Mouse (Mus musculus) myocyte (in vitro differentiated cells): Measurements from ENCODE around the gene Adamts18. TPM values are rescaled to one million over a fixed set of nuclear protein-coding genes. Genes with fewer than 3 reads are reported as not detected.

Source experiments
- H3K27me3 ChIP-seq: one replicate; pipeline ENCODE4 v1.6.1; 2011; ENCODE audit not compliant: control insufficient read depth, insufficient read depth, insufficient read length
- H3K36me3 ChIP-seq: one replicate; pipeline ENCODE4 v1.6.1; 2011; ENCODE audit not compliant: control insufficient read depth, insufficient read depth
- H3K4me2 ChIP-seq: one replicate; pipeline ENCODE4 v1.6.1; 2011; ENCODE audit warnings: low read depth, control low read depth
- H3K4me3 ChIP-seq: one replicate; pipeline ENCODE4 v1.5.1; 2011; ENCODE audit warnings: mild to moderate bottlenecking, control low read depth, moderate library complexity
- H3K79me2 ChIP-seq: one replicate; pipeline ENCODE4 v1.6.1; 2011; ENCODE audit not compliant: control insufficient read depth, insufficient read depth
- H3ac ChIP-seq: one replicate; pipeline ENCODE4 v1.6.1; 2011; ENCODE audit not compliant: control insufficient read depth, insufficient read length
- CEBPB ChIP-seq: IDR thresholded peaks from 2 replicates; pipeline ENCODE4 v1.6.1; 2011; ENCODE audit warnings: mild to moderate bottlenecking, moderate library complexity; ENCODE audit not compliant: poor library complexity, insufficient read depth, severe bottlenecking
- E2F4 ChIP-seq: IDR thresholded peaks from one replicate; pipeline ENCODE4 v1.6.1; 2011; ENCODE audit warnings: mild to moderate bottlenecking, control low read depth, moderate library complexity; ENCODE audit not compliant: insufficient read depth
- MAX ChIP-seq: IDR thresholded peaks from one replicate; pipeline ENCODE4 v1.6.1; 2011; ENCODE audit warnings: low read depth, mild to moderate bottlenecking, control low read depth
- MYOD1 ChIP-seq, 3 experiments: IDR thresholded peaks; one replicate each; pipeline ENCODE4 v1.6.1; 2011; ENCODE audit warnings: control low read depth in 2 of 3, low read depth in 2 of 3, mild to moderate bottlenecking in 2 of 3, moderate library complexity in 1 of 3; ENCODE audit not compliant: insufficient read length in 2 of 3, control insufficient read depth in 1 of 3
- MYOG ChIP-seq, 3 experiments: IDR thresholded peaks; one replicate each; pipeline ENCODE4 v1.6.1; 2011; ENCODE audit warnings: control low read depth in 2 of 3, low read depth in 2 of 3, mild to moderate bottlenecking in 2 of 3; ENCODE audit not compliant: insufficient read length in 2 of 3, control insufficient read depth in 1 of 3, insufficient read depth in 1 of 3
- POLR2A ChIP-seq: IDR thresholded peaks from one replicate; pipeline ENCODE4 v1.6.1; 2011; ENCODE audit warnings: low read depth, mild to moderate bottlenecking, control low read depth, moderate library complexity; ENCODE audit not compliant: insufficient read length
- POLR2AphosphoS2 ChIP-seq: IDR thresholded peaks from one replicate; pipeline ENCODE4 v1.6.1; 2011; ENCODE audit warnings: low read depth, control low read depth; ENCODE audit not compliant: insufficient read length
- REST ChIP-seq: IDR thresholded peaks from one replicate; pipeline ENCODE4 v1.6.1; 2011; ENCODE audit warnings: mild to moderate bottlenecking, control low read depth, moderate library complexity; ENCODE audit not compliant: insufficient read depth, insufficient read length
- SRF ChIP-seq: IDR thresholded peaks from one replicate; pipeline ENCODE4 v1.6.1; 2011; ENCODE audit warnings: low read depth; ENCODE audit not compliant: control insufficient read depth, insufficient read length
- TCF12 ChIP-seq: IDR thresholded peaks from one replicate; pipeline ENCODE4 v1.6.1; 2011; ENCODE audit warnings: mild to moderate bottlenecking, control low read depth; ENCODE audit not compliant: poor library complexity, insufficient read depth, severe bottlenecking
- TCF3 ChIP-seq: IDR thresholded peaks from one replicate; pipeline ENCODE4 v1.6.1; 2011; ENCODE audit warnings: low read depth, control low read depth; ENCODE audit not compliant: insufficient read length
- USF1 ChIP-seq: IDR thresholded peaks from one replicate; pipeline ENCODE4 v1.6.1; 2011; ENCODE audit warnings: low read depth, mild to moderate bottlenecking, control low read depth, moderate library complexity
- polyA plus RNA-seq: library from polyadenylated mRNA; unstranded; fragments of >200 nt; fragmentation: generic; extraction: Trizol; gene quantifications from one replicate; pipeline ENCODE4 v1.2.1, GENCODE M21; 2012; ENCODE audit warnings: missing spikeins

The Adamts18 gene
- polyA plus RNA-seq, 1 experiment = not detected

DNA sequence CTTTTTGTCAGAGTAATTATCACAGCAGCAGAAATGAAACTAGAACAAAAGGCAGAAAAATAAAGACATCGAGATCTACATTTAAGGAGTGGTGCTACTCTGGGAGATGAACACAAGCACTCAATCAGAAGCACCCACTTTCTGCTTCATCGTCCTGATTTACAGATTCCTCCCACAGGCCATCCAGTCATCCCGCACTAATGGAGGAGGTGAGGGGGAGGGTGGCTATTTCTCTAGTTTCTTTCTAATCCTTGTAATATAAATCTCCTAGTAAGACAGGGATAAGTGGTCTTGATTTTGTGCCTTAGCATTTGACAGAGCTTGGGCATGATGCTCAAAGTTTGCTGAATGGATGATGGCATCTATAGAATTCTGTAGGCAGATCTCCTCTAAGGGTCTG lies 57.5 kb downstream of the Adamts18 start:
- no peaks in the 10 kb centered on the region for H3K27me3 ChIP-seq

DNA sequence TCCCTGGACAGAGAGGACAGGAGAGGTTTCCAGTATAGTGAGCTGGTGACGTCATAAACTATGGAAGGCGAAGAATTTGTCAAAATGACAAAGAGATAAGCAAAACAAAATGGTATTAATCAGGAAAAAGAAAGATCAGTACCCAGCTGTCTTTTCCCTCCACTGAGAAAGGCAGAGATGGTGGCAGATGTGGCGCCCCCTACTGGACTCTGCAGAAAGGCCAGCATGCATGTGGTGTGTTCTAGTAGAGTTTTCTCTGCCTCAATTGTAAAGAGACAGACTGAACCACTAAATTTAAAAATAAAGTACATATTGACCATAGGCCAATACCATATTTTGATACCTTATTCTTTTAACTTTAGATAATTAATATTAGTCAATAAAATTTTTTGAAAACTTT lies 64.8 kb downstream of the Adamts18 start:
- Histone ChIP-seq H3K4me3 (no peak overlapping the region), H3K27me3 (no peaks in the 10 kb centered on the region), H3ac (no peak overlapping the region), H3K36me3 (no peaks in the 10 kb centered on the region), H3K4me2 (no peak overlapping the region), H3K79me2 (no peaks in the 10 kb centered on the region)
- TF ChIP-seq CEBPB (no peak), SRF (no peak), POLR2AphosphoS2 (no peak), MYOG (IDR thresholded peaks at IDR 0.05; ENCODE audit: control insufficient read depth in 1 of 3, insufficient read depth in 1 of 3, insufficient read length in 2 of 3, low read depth in 2 of 3) (no peak), USF1 (no peak), TCF12 (no peak)

More for the DNA sequence above, 57.5 kb downstream of the Adamts18 start:
- H3K4me3 ChIP-seq = no peak overlapping the region
- no peak for TF ChIP-seq POLR2AphosphoS2
- TF ChIP-seq MYOG (IDR thresholded peaks at IDR 0.05; ENCODE audit: control insufficient read depth in 1 of 3, insufficient read depth in 1 of 3, insufficient read length in 2 of 3, low read depth in 2 of 3) = no peak
- no peak for TF ChIP-seq POLR2A
- no peak for TF ChIP-seq TCF3
- TF ChIP-seq E2F4 = no peak
- TF ChIP-seq MYOD1 (IDR thresholded peaks at IDR 0.05; ENCODE audit: control insufficient read depth in 1 of 3, insufficient read length in 2 of 3, low read depth in 2 of 3) = no peak
- no peak for TF ChIP-seq TCF12
- TF ChIP-seq MAX = no peak
- no peak for TF ChIP-seq REST
- no peak for TF ChIP-seq SRF
- TF ChIP-seq USF1 = no peak
- no peak for TF ChIP-seq CEBPB
- H3ac ChIP-seq = no peak overlapping the region
- no peaks in the 10 kb centered on the region for H3K36me3 ChIP-seq
- H3K79me2 ChIP-seq = no peaks in the 10 kb centered on the region
- H3K4me2 ChIP-seq = no peak overlapping the region

GRCm38 (mm10) chr8:113781554-113781953 lies 67.0 kb downstream of the Adamts18 start:
- Histone ChIP-seq H3K4me2 (no peak overlapping the region), H3K4me3 (no peak overlapping the region), H3K36me3 (no peaks in the 10 kb centered on the region), H3K27me3 (no peaks in the 10 kb centered on the region), H3K79me2 (no peaks in the 10 kb centered on the region), H3ac (no peak overlapping the region)
- TF ChIP-seq USF1 (no peak), REST (no peak), POLR2A (no peak), E2F4 (no peak), MAX (no peak), TCF12 (no peak), TCF3 (no peak), CEBPB (no peak), MYOG (IDR thresholded peaks at IDR 0.05; ENCODE audit: control insufficient read depth in 1 of 3, insufficient read depth in 1 of 3, insufficient read length in 2 of 3, low read depth in 2 of 3) (no peak), POLR2AphosphoS2 (no peak), MYOD1 (IDR thresholded peaks at IDR 0.05; ENCODE audit: control insufficient read depth in 1 of 3, insufficient read length in 2 of 3, low read depth in 2 of 3) (no peak), SRF (no peak)

GRCm38 (mm10) chr8:113775361-113775760 lies 73.2 kb downstream of the Adamts18 start:
- H3ac ChIP-seq = no peak overlapping the region
- H3K4me2 ChIP-seq = no peak overlapping the region
- no peak overlapping the region for H3K4me3 ChIP-seq
- no peaks in the 10 kb centered on the region for H3K27me3 ChIP-seq
- no peaks in the 10 kb centered on the region for H3K79me2 ChIP-seq
- TF ChIP-seq E2F4 (no peak), CEBPB (no peak), USF1 (no peak), MYOG (IDR thresholded peaks at IDR 0.05; ENCODE audit: control insufficient read depth in 1 of 3, insufficient read depth in 1 of 3, insufficient read length in 2 of 3, low read depth in 2 of 3) (no peak), SRF (no peak), MAX (no peak), MYOD1 (IDR thresholded peaks at IDR 0.05; ENCODE audit: control insufficient read depth in 1 of 3, insufficient read length in 2 of 3, low read depth in 2 of 3) (no peak), TCF12 (no peak), POLR2AphosphoS2 (no peak), REST (no peak)
- no peaks in the 10 kb centered on the region for H3K36me3 ChIP-seq

GRCm38 (mm10) chr8:113768861-113769410 lies 79.6 kb downstream of the Adamts18 start:
- H3K4me3 ChIP-seq = no peak overlapping the region
- no peaks in the 10 kb centered on the region for H3K27me3 ChIP-seq
- TF ChIP-seq E2F4 (no peak), CEBPB (no peak), USF1 (no peak), TCF3 (no peak), MAX (no peak), POLR2A (no peak), MYOG (IDR thresholded peaks at IDR 0.05; ENCODE audit: control insufficient read depth in 1 of 3, insufficient read depth in 1 of 3, insufficient read length in 2 of 3, low read depth in 2 of 3) (no peak), POLR2AphosphoS2 (no peak), MYOD1 (IDR thresholded peaks at IDR 0.05; ENCODE audit: control insufficient read depth in 1 of 3, insufficient read length in 2 of 3, low read depth in 2 of 3) (no peak), SRF (no peak), REST (no peak), TCF12 (no peak)
- no peak overlapping the region for H3K4me2 ChIP-seq
- no peaks in the 10 kb centered on the region for H3K36me3 ChIP-seq
- no peak overlapping the region for H3ac ChIP-seq
- H3K79me2 ChIP-seq = no peaks in the 10 kb centered on the region
